Mouse (Mus musculus) kidney, postnatal 25 days (tissue): ENCODE results near the gene Arhgap45.

Source experiments
- DNase-seq, 2 experiments: peaks; one replicate each; pipeline ENCODE4 v3.0.0; 2021; ENCODE audit warnings: mixed read lengths in 2 of 2

The Arhgap45 gene

DNA sequence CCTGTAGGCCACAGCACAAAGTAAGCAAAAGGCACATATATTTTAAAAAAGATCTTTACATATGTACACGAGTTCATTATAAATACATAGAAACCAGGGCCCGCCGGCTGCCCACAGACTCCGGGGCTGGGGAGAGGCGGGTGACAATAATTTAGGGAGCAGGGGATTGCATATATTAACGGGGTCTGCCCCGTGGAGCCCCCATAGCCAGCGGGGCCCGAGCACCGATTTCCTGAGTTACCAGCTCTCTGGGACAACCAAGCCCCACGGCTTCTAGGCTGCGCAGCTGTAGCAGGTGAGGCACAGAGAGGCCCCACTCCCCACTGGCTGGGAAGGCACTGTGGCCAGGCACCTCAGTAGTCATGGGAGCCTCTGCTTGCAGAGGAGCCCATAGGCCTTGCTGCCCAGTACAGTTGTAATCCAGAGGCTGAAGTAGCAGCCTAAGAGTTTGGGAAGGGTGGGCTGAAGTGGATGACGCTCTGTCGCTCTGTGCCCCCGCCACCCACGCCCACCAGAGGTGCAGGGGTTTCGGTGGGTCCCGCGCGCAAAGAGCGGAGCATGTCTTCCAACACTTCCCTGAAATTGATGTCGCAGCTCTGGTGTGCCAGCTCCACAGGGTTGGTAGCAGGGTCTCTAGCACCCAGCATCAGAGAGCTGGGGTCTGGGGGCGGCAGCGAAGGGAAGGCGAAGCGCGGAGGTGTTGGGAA lies 40.7 kb downstream of the Arhgap45 start:
- DNase-seq = no peak

DNA sequence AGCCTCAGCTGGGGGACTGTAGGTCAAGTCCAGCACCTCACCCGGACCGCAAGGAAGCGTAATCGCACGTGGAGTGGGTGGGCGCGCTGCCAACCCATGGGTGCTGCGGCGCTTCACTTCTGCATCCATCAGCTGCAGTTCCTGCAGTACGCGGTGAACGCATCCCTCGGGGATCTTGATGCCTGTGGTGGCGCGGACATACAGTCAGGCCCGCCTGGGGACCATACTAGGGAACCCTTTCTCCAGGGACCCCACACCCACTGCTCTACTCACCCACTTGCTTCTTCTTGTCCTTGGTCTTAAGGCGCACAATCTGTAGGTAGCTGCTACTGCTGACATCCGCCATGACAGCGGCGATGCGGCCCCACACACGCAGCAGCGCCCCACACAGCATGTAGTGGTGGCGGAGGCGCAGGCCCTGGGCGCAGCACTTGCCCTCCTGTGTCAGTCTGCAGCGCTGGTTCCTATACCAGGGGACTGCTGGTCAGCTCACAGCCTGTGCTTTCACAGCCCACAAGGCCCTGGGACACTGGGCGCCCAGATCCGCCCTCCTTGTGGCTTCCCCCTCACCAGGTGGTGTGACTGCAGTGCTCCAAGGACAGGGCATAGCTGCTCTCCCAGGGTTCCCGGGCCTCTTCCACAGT lies 41.4 kb downstream of the Arhgap45 start:
- DNase-seq = peak; percentile 50 to 70

DNA sequence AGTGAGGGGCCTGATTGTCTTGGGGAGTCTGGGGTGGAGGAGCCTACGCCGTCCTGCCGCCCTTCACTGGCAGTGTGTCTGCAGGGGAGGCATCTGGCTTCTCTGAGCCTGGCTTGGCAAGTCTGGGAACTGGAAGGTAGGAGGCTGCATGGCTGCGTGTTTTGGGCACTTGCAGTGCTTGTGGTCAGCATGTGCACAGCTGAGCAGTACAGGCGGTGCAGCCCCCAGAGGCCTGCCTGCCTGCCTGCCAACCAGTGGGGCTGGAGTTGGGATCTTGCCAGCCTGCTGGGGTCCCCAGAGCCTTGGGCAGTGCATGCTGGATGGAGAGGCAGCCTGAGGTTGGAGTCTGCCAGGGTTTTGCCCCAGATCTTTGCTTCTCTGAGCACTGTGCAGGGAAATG lies 46.7 kb downstream of the Arhgap45 start:
- DNase-seq = no peak

DNA sequence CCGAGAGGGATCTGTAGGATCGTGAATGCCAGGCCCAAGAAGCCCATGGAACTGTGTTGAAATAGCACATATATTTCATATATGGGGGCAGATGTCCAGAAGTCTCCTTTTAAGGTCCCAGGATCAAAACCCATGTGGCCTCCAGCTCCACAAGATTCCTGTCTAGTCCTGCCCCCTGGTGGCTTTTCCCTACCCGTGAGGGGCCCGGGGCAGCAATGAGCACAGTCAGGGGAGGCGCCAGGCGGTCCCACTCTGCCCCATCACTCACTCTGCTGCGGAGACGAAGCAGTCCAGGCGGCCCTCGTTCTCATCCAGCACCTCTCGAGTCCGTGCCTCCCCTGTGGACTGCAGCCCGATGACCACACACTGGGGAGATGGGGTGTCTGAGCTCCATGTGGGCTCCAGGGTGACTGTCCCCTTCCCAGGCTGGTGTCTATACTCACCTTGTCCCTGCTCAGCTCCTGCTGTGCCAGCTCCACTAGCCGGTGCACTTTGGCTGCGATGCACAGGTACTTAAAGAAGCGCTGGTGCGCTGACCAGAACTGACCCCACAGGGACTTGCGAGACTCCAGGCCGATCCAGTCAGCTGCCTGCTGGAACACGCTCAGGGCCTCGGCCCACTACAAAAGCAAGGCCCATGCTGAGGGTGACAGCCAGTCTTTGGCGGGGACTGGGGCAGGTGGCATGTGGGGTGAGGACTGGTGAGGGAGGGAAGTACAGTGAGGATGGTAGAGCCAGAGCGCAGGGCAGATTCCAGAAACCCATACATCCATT lies 47.6 kb downstream of the Arhgap45 start:
- DNase-seq = no peak

DNA sequence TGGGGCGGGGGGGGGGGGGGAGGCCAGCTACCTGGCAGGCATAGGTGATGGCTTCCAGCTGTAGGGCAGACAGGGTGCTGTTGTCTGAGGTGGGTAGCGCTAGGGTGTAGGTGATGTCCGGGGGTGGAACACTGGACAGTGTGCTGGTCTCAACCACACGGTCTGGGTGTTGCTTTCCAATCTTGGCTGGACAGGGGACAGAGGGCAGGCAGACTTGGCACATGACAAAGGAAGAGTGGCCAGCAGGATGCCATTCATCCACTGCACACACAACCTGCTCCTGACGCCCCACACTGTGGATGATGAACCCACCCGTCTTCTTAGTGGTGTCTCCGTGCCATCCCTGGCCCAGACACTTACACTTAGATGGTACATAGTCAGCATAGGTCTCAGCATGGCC lies 52.8 kb downstream of the Arhgap45 start:
- no peak for DNase-seq

DNA sequence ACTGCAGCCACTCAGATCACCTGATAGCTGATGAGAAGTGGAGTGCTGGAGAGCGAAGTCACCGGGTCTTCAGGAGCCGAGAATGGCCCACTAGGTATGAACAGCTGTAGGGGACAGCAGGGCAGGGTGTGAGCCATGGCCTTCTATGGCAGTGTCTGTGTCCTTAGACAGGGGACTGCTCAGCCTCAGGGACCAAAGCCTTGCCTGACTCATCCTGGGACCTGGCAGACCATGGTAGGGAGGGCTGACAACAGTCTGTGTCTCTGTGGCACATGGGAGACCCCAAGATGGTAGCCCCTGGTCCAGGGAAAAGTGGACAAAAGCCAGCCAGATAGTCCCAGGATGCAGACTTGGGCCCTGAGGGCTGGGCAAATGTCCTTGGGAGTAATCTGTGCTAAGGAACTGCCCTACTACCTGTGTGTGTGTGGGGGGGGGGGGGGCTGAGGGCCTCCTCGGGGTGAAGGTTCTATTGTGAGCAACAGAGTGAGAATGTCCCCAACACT lies 53.5 kb downstream of the Arhgap45 start:
- DNase-seq = no peak

DNA sequence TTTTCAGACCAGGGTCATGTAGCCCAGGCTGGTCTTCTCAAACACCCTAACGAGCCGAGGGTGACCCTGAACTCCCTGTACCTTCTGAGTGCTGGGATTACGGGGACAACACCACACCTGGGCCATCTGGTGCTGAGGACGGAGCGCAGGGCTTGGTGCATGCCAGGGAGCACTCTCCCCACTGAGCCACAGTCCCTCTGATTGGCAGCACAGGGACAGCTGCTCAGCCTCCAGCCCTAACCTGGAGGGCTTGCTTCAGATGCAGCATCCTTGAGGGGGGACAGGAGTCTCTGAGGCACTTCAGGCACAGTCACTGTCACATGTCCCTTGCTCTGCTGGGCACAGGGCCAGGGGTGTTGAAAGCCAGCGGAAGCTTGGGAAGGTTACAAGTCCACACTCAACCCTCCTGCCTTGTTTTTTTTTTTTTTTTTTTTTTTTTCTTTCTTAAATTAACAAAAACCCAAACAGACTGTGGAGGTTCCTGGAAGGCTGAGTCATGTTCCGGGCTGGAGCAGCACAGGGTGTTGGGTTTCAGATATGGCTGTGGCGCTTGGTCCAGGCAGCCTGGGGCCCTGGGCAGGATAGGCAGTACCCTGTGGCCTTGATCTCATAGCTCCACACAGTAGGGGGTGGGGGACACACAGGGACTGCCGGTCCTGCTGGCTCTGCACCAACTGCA lies 54.5 kb downstream of the Arhgap45 start:
- peak; percentile 94 to 95 for DNase-seq

DNA sequence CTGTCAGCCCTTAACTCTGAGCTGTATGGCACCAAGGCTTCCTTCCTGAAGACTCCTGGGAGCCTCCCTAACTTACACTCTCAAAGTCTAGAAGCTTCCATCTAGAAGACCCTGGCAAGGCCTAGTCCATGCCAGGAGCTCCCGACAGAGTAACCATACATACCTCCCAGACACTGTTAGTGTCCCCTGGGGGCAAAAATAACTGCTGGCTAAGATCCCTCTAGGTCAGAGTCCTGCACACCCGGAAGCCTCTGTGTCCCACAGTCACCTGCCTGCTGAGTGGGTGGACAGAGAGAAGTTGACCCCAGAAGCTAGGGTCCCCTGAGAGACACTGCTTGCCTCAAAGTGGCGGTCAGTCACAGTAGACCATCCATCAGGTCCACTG lies 55.1 kb downstream of the Arhgap45 start:
- peak in 1 of 2 experiments; percentile 75 for DNase-seq

DNA sequence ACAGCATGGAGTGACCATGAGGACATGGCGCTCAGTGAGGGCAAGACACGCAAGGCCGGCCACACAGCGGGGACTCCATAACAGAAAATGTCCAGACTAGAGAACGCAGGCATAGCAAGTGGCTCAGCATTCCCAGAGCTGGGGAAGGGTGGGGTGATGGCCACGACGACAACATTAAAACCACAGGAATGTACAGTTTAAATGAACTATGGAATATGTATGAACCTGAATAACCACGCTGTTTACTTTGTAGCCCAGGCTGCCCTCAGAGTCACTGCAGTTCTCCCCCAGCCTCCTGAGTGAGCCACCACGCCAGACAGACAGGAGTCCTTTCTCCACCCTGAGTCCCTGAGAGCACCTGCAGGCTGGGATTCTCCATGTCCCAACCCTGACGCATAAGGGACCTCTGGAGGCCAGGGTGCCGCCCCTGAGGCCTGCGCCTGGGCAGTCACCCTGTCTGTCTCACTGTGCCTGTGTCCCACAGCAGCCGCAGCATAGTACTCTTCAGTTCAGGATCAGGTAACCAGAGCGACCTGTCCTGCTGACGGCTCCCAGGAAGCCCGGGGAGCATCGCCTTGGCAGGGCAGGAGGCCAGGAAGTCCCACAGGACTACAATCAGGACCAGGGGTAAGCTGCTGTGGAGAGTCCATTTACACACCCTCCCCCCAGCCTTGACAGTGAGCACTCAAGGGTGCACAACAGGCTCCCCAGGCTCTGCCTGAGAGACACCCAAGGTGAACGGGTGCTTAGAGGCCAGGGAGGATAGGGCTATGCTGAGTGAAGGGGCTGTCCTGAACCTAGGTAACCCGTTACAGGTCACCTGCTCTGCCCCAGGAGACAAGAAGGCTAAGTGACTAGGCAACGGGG lies 56.4 kb downstream of the Arhgap45 start:
- peak; percentile 44 to 84 for DNase-seq

DNA sequence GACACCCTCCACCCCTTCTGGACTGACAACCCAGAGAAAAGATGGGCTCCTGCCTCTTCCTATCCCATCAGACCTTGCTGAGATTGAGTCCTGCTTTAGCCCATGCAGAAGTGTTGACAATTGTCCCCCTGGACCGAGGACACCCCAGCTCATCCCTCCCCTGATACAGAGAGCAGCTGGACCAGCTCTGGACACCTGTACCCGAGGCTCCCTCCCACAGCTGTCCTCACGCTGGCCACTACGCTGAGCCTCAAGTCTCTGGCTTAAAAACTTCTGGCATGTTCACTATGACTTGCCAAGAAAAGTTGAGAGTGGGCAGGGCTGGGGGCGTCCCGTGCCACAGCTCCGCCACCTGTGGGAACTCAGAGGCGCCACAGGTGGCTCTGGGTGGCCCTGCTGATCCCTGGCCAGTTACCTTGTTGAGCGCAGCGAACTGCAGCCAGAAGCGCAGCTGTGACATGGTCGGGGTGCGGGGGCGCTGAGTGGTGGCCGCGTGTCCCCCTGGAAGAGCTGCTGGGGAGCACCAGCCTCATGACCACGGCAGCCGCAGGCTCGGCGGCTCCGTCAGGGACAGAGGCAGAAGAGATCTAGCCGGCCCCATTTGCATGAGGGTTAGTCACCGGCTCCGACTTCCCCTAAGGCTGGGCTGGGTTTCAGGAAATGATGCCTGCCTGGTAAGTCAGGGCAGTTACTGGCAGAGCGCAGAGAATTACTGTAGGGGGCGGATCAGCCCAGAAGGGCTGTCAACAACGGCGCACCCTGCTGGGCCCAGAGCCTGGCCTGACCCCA lies 58.6 kb downstream of the Arhgap45 start:
- peak; percentile 73 to 85 for DNase-seq

DNA sequence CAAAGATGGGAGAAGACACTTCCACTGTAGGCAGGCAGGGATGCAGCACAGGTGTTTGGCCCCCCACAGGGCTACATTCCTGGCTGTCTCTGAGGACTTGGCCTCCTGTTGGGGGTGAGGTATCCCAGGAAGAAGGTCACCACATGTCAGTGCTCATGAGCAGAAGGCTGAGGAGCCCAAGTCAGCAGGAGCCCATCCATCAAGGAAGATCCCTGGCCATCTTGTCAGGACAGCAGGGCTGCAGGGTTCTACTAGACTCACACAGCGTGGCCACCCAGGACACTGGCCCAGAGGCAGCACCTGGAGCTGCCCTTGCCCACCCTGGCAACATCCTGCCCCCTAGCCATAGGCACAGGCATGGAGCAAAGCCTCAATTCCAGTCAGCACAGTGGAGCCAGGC lies 59.5 kb downstream of the Arhgap45 start:
- DNase-seq = no peak

DNA sequence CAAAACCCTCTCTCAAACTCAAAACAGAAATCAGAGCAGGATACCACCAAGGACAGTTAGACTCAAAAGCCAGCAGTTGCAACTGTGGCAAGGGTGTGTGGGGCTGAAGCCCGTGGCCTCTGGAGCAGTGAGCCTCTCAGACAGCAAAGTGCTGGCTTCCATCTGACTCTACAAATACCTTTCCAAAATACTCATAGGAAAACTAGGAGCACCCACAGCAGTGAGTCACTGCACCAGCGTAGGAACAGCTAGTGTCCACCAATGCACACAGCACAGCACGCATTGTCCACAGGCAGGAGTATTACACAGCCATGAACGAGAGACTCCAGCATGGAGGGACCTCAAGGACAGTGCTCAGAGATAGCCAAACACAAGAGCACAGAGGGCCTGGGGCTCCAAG lies 59.9 kb downstream of the Arhgap45 start:
- DNase-seq = no peak

DNA sequence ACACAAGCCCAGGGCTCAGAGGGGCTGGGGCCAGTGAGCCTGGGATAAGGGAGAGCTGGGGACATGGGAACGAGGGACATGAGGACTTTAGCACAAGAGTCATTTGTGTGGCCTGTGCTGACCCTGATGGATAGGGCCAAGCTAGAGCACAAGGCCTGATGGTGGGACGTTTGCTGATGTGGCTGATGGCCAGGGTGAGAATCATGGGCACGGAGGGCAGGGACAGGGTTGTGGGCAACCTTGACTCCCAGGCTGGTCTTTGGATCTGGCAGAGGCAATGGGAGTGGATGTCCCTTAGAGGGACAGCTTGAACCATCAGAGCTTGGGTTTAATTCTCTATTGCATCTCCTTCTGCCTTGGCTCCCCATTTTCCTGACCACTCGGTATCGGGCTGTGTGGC lies 60.9 kb downstream of the Arhgap45 start:
- DNase-seq = no peak

DNA sequence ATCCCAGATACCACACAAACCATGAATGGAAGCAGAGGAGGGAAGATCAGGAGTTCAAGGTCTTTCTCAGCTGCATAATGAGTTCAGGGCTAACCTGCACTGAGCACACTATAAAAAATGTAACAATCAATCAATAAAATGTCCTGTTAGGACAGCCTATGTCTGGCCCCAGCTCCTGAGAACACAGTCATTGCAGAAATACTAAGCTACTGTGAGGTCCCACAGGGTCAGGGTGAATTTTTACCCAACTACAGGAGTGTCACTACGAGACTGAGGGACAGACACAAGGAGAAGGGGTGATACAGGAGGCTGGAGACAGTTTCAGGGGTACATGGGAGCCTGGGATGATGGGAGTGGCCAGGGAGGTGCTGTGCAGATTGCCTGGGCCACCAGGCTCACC lies 61.9 kb downstream of the Arhgap45 start:
- DNase-seq = no peak

DNA sequence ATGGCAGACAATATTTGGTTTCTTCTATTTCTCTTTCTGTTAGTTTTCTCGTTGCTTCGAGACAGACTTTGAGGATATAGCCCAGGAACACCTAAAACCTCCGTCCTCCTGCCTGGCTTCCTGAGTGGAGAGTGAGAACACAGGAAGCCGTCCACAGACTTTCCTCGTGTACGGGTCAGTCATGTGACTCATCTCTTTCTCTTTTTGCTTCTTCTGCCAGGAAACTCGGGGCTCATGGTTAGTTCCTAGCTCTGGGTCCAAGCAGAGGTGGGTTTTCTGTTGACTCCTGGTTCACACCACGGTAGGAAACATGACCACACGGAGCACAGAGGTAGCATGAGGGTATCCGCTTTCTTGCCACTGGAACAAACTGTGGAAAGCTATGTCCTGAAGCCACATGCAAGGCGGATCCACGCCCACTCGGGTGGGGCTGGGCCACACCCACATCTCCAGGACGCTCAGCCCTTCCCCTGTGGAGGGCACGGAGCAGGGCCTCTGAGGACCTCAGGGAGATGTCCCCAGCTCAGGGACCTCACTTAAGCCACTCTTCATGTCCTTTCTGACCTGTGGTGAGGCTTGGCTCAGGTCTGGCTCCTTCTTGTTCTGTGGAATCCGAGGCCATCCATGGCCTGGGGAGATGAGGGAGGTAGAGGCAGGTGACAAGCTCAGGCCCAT lies 64.1 kb downstream of the Arhgap45 start:
- DNase-seq = no peak
